Comparison of ENCODE assay signal across 16 mouse cellular contexts in the genomic region with DNA sequence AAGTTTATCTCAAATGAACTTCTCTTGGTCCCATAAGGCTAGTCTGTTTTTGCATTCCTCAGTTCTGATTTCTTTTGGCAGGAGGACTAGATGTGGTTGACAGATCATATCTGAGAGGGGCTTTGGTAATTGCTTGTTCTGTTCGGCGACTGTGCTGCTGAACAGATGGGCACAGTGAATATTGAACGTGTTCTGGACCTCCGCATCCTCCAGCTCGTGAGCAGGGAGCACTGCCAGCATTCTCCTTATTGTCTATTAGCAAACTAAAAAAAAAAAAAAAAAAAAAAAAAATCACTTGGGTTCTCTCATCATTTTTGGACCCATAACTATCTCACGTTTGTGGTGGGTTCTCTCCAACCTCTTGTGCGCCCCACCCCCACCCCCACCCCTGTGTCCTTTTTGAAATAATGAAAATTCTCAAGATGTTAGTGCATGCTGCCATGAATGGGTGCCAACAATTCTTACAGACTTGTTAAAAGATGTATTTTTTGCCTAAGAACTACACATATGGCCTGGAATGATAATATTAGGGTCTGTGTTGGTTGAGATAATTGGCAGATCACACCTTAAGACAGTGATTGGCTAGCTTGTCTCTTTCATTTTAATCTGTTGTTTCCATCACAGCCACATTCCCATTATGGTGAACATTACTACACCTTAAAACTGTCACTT.
DNase-seq lines count a peak whose midpoint lies in the region; ATAC-seq lines count a peak whose summit lies in the region.
"Had no signal": no experiment of that assay in that cellular context is flagged by ENCODE, and none has a peak within 500 bp of the region (broad histone marks: within the 10 kb centered on the region; RNA-seq: fewer than 3 reads in every experiment).

No protein-coding gene starts in this region.

- no peaks in the 10 kb centered on the region for H3K36me3 ChIP-seq in forebrain, embryonic 15.5 days
- H3K36me3 ChIP-seq in forebrain, embryonic 11.5 days (ENCODE audit: control insufficient read depth, insufficient read depth, low read length): no peaks in the 10 kb centered on the region
- no peaks in the 10 kb centered on the region for H3K36me3 ChIP-seq in liver, embryonic 11.5 days (ENCODE audit: control insufficient read depth, insufficient read depth, low read length)
- H3K36me3 ChIP-seq: liver, embryonic 13.5 days; midbrain, embryonic 10.5 days had no signal

- peaks cover 12% of the 10 kb centered on the region; the same call in 1 of the 2 replicates for H3K4me1 ChIP-seq in forebrain, embryonic 15.5 days
- H3K4me1 ChIP-seq in forebrain, embryonic 11.5 days (replicated peaks; ENCODE audit: control insufficient read depth, insufficient read depth, low read length): no peaks in the 10 kb centered on the region
- no peaks in the 10 kb centered on the region for H3K4me1 ChIP-seq in liver, embryonic 11.5 days (replicated peaks; ENCODE audit: control insufficient read depth, insufficient read depth, low read length)
- H3K4me1 ChIP-seq: midbrain, embryonic 10.5 days had no signal

- peak overlapping the region; percentile 84 for H3K27ac ChIP-seq in forebrain, embryonic 15.5 days (replicated peaks)
- H3K27ac ChIP-seq in forebrain, embryonic 11.5 days (ENCODE audit: low read depth, low read length): no peak overlapping the region
- no peak overlapping the region for H3K27ac ChIP-seq in liver, embryonic 11.5 days (ENCODE audit: low read depth, low read length)
- H3K27ac ChIP-seq: liver, embryonic 13.5 days; midbrain, embryonic 10.5 days had no signal

- 46% methylated on average over 7 of the region's 7 CpGs for WGBS in forebrain, embryonic 15.5 days
- WGBS in forebrain, embryonic 11.5 days: 90% methylated on average over 7 of the region's 7 CpGs
- WGBS in liver, embryonic 11.5 days: 91% methylated on average over 7 of the region's 7 CpGs

- no peak overlapping the region for H3K4me2 ChIP-seq in forebrain, embryonic 15.5 days (replicated peaks)
- H3K4me2 ChIP-seq in forebrain, embryonic 11.5 days (ENCODE audit: low read depth, low read length, severe bottlenecking): no peak overlapping the region
- no peak overlapping the region for H3K4me2 ChIP-seq in liver, embryonic 11.5 days
- H3K4me2 ChIP-seq: heart, embryonic 11.5 days; liver, embryonic 13.5 days had no signal

- ATAC-seq in forebrain, embryonic 15.5 days (replicated peaks): peak; percentile 94
- no peak for ATAC-seq in forebrain, embryonic 11.5 days (replicated peaks; ENCODE audit: low FRiP score)
- ATAC-seq in granulocyte monocyte progenitor cell, adult 5-6 weeks (replicated peaks; ENCODE audit: poor library complexity, severe bottlenecking): no peak
- ATAC-seq in liver, embryonic 11.5 days (replicated peaks; ENCODE audit: low FRiP score): no peak

- no peak overlapping the region for H3K4me3 ChIP-seq in forebrain, embryonic 15.5 days
- no peak overlapping the region for H3K4me3 ChIP-seq in forebrain, embryonic 11.5 days (ENCODE audit: low read depth, low read length)
- no peak overlapping the region for H3K4me3 ChIP-seq in liver, embryonic 11.5 days (ENCODE audit: low read depth, low read length)
- H3K4me3 ChIP-seq: liver, embryonic 13.5 days; midbrain, embryonic 10.5 days had no signal

- no peaks in the 10 kb centered on the region for H3K9me3 ChIP-seq in forebrain, embryonic 15.5 days
- no peaks in the 10 kb centered on the region for H3K9me3 ChIP-seq in forebrain, embryonic 11.5 days (ENCODE audit: control insufficient read depth, low read length)
- no peaks in the 10 kb centered on the region for H3K9me3 ChIP-seq in liver, embryonic 11.5 days (ENCODE audit: control insufficient read depth, low read length)
- H3K9me3 ChIP-seq: liver, embryonic 13.5 days; midbrain, embryonic 10.5 days had no signal

- DNase-seq in forebrain, embryonic 11.5 days (ENCODE audit: low spot score): no peak
- DNase-seq in brain, adult 2 months (ENCODE audit: low read depth, low spot score): peak; percentile 72
- peak; percentile 72 to 74 for DNase-seq in cerebellum, postnatal 14 days
- DNase-seq in layer of hippocampus, postnatal 10 days (ENCODE audit: low spot score in 2 of 2): peak; percentile 61 to 68
- no peak for DNase-seq in gastrocnemius, postnatal 25 days
- no peak for DNase-seq in liver, embryonic 11.5 days (ENCODE audit: low spot score)
- DNase-seq: adrenal gland, postnatal 36 days; B cell, adult 2 months; kidney, adult 11 months; liver, embryonic 13.5 days; lung, postnatal 10 days; thymus, adult 2 months had no signal

- no peaks in the 10 kb centered on the region for H3K27me3 ChIP-seq in forebrain, embryonic 15.5 days
- H3K27me3 ChIP-seq in forebrain, embryonic 11.5 days (ENCODE audit: control insufficient read depth, insufficient read depth, low read length): no peaks in the 10 kb centered on the region
- no peaks in the 10 kb centered on the region for H3K27me3 ChIP-seq in liver, embryonic 11.5 days (replicated peaks; ENCODE audit: control insufficient read depth, insufficient read depth, low read length)
- H3K27me3 ChIP-seq: liver, embryonic 13.5 days had no signal

- H3K9ac ChIP-seq in forebrain, embryonic 15.5 days (replicated peaks): no peak overlapping the region
- no peak overlapping the region for H3K9ac ChIP-seq in forebrain, embryonic 11.5 days (ENCODE audit: low read length)
- H3K9ac ChIP-seq in liver, embryonic 11.5 days (ENCODE audit: low read depth, low read length): no peak overlapping the region
- H3K9ac ChIP-seq: liver, embryonic 13.5 days had no signal

Comparison
In these comparisons a context has a peak if more than half of its experiments do, and no peak if none do; other contexts are left out.
1. DNase-seq: peak in brain, adult 2 months (single experiment), cerebellum, postnatal 14 days (2 of 2) and layer of hippocampus, postnatal 10 days (2 of 2); none in forebrain, embryonic 11.5 days (single experiment), gastrocnemius, postnatal 25 days (single experiment) and liver, embryonic 11.5 days (single experiment).